Mouse (Mus musculus) liver, embryonic 15.5 days (tissue): ENCODE measurements around the gene Comp. TPM values are rescaled to one million over a fixed set of nuclear protein-coding genes. Genes with fewer than 3 reads are reported as not detected.

ENCODE experiments used
- ATAC-seq: fragments of 200-750 bp; cut with Nextera tagmentation; 2 replicates; pipeline ENCODE4 v1.8.0; 2017; ENCODE audit warnings: moderate number of reproducible peaks, mild to moderate bottlenecking, moderate library complexity; ENCODE audit not compliant: insufficient read depth
- H3K27ac ChIP-seq: fragments of 300-500 bp; sonication (generic); replicated peaks from 2 replicates; pipeline ENCODE4 v1.5.1; 2015; ENCODE audit warnings: mild to moderate bottlenecking, inconsistent platforms
- H3K27me3 ChIP-seq: fragments of 300-500 bp; sonication (generic); 2 replicates; pipeline ENCODE4 v1.6.1; 2015; ENCODE audit warnings: mild to moderate bottlenecking, inconsistent platforms
- H3K36me3 ChIP-seq: fragments of 300-500 bp; sonication (generic); replicated peaks from 2 replicates; pipeline ENCODE4 v1.6.1; 2015; ENCODE audit warnings: moderate library complexity, mild to moderate bottlenecking, inconsistent platforms
- H3K4me1 ChIP-seq: fragments of 300-500 bp; sonication (generic); replicated peaks from 2 replicates; pipeline ENCODE4 v1.6.1; 2015; ENCODE audit warnings: inconsistent platforms
- H3K4me2 ChIP-seq: fragments of 300-500 bp; sonication (generic); 2 replicates; pipeline ENCODE4 v1.6.1; 2015; ENCODE audit warnings: moderate library complexity, mild to moderate bottlenecking, inconsistent platforms
- H3K4me3 ChIP-seq: fragments of 300-500 bp; sonication (generic); replicated peaks from 2 replicates; pipeline ENCODE4 v1.5.1; 2015; ENCODE audit warnings: mild to moderate bottlenecking, inconsistent platforms
- H3K9ac ChIP-seq: fragments of 300-500 bp; sonication (generic); 2 replicates; pipeline ENCODE4 v1.6.1; 2015; ENCODE audit warnings: moderate library complexity, mild to moderate bottlenecking, inconsistent platforms
- H3K9me3 ChIP-seq: fragments of 300-500 bp; sonication (generic); replicated peaks from 2 replicates; pipeline ENCODE4 v1.6.1; 2016; ENCODE audit warnings: inconsistent platforms
- WGBS: fragments of 180-500 bp; shearing (Covaris S2); methylation state at CpG from one replicate; pipeline ENCODE4 v1.1.7; 2015; ENCODE audit warnings: mixed read lengths; ENCODE audit not compliant: insufficient replicate concordance; 5-methylcytosine and 5-hydroxymethylcytosine counted together
- polyA plus RNA-seq: library from polyadenylated mRNA; unstranded; fragments of >200 nt; fragmentation: Nextera tagmentation; extraction: Ambion mirVana; gene quantifications from 2 replicates; pipeline ENCODE4 v1.2.1, GENCODE M21; 2015

Gene Comp
- polyA plus RNA-seq, 1 experiment from 2014 or later, result 1.3 TPM

GRCm38 (mm10) chr8:70416941-70417340, 43.6 kb downstream of the Comp start:
- 48% methylated on average over 6 of the region's 6 CpGs for WGBS
- Histone ChIP-seq H3K9me3 (no peaks in the 10 kb centered on the region), H3K4me2 (no peak overlapping the region), H3K9ac (no peak overlapping the region), H3K27ac (peak overlapping the region; percentile 55; the same call in 1 of the 2 replicates), H3K4me3 (no peak overlapping the region), H3K36me3 (no peaks in the 10 kb centered on the region), H3K4me1 (peaks cover 91% of the 10 kb centered on the region), H3K27me3 (no peaks in the 10 kb centered on the region)
- no peak for ATAC-seq

DNA sequence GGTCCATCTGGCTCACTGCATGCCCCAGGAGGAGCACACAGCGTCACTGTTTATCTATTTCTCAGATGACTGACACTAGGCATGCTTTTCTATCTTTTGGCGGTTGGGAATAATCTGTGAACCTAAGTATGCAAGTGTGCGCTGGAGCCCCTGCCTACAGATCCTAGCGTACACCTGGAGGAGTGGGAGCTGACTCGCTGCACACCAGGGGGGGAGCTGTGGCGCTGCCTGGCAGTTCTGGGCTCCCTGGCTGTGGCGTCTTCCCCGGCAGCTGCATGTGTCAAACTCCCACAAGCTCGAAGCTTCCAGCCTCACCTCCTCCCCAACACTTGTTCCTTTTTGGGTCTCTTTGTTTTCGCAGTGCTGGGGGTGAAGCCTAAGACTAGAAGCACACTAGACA, 44.6 kb downstream of the Comp start:
- Histone ChIP-seq H3K4me3 (no peak overlapping the region), H3K4me2 (no peak overlapping the region), H3K36me3 (no peaks in the 10 kb centered on the region), H3K4me1 (peaks cover 91% of the 10 kb centered on the region), H3K9ac (no peak overlapping the region), H3K9me3 (no peaks in the 10 kb centered on the region), H3K27me3 (no peaks in the 10 kb centered on the region), H3K27ac (0 out of 2 replicates have a peak overlapping the region, but pooled peaks have one; percentile 9)
- ATAC-seq, result no peak
- WGBS, result 61% methylated on average over 10 of the region's 10 CpGs

DNA sequence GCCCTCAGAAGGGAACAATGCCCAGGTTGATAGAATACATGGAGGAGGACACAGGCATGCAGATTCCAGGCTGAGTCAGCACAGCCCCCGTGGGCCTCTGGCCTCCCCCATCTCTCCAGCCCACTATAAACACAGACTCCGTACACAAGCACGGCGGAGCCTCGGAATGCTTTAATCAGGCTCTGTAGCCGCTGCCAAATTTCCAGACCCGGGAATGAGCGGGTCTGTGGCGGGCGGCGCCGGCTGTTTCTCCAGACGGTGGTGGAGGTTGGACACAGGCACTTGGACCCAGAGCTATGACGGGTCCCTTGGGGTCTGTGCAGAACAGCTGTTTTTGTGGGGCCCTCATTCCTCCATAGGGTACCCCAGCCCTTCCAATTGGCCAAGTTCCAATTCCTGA, 45.6 kb downstream of the Comp start:
- Histone ChIP-seq H3K27ac (no peak overlapping the region), H3K4me1 (peaks cover 90% of the 10 kb centered on the region), H3K4me3 (no peak overlapping the region), H3K9ac (no peak overlapping the region), H3K36me3 (no peaks in the 10 kb centered on the region), H3K9me3 (no peaks in the 10 kb centered on the region), H3K27me3 (no peaks in the 10 kb centered on the region), H3K4me2 (no peak overlapping the region)
- no peak for ATAC-seq
- WGBS, result 77% methylated on average over 14 of the region's 14 CpGs

GRCm38 (mm10) chr8:70419879-70420643, 46.7 kb downstream of the Comp start:
- no peak for ATAC-seq
- no peaks in the 10 kb centered on the region for H3K27me3 ChIP-seq
- 43% methylated on average over 11 of the region's 11 CpGs for whole genome bisulfite sequencing
- no peaks in the 10 kb centered on the region for H3K36me3 ChIP-seq
- H3K4me3 ChIP-seq, result no peak overlapping the region
- H3K4me2 ChIP-seq, result no peak overlapping the region
- no peaks in the 10 kb centered on the region for H3K9me3 ChIP-seq
- H3K27ac ChIP-seq, result peak overlapping the region; percentile 14; the same call in 1 of the 2 replicates
- peaks cover 78% of the 10 kb centered on the region for H3K4me1 ChIP-seq
- H3K9ac ChIP-seq, result no peak overlapping the region

DNA sequence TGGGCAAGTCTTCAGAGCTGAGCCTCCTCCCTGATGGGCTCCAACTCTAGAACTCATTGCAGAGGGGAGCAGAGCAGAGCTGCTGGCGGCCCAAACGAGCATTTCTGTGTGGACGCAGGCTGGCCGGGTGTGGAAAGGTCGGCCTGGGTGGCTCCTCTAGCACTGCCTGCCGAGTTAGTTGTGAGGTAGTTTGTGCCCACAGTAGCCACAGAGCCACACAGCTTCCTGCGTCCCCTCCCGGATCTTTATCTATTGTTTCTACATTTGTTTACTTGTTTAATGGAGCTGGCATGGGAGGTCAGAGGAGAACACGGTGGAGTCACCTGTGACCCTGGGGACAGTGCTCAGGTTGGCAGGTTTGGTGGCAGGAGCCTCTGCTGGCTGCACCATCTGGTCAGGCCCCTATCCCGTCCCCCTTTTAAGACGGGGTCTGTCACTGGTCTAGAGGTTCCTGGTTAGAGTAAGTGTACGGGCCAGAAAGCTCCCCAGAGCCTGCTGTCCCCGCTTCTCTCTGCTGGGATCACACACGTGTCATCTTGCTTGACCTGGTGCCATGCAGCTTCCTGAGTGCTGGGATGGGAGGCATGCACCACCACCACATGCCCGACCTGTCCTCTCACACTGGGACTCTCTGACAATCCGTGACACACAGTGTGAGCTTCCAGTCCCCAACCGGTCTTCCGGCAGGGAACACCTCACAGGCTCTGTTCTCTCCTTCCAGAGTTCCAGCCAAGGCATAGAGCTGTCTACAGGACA, 48.2 kb downstream of the Comp start:
- Histone ChIP-seq H3K9me3 (no peaks in the 10 kb centered on the region), H3K36me3 (no peaks in the 10 kb centered on the region), H3K27me3 (no peaks in the 10 kb centered on the region), H3K4me3 (no peak overlapping the region), H3K4me2 (peak overlapping the region; percentile 3; the same call in 1 of the 2 replicates), H3K9ac (no peak overlapping the region), H3K4me1 (peaks cover 75% of the 10 kb centered on the region), H3K27ac (peak overlapping the region; percentile 70)
- ATAC-seq, result no peak
- 44% methylated on average over 18 of the region's 18 CpGs for WGBS

DNA sequence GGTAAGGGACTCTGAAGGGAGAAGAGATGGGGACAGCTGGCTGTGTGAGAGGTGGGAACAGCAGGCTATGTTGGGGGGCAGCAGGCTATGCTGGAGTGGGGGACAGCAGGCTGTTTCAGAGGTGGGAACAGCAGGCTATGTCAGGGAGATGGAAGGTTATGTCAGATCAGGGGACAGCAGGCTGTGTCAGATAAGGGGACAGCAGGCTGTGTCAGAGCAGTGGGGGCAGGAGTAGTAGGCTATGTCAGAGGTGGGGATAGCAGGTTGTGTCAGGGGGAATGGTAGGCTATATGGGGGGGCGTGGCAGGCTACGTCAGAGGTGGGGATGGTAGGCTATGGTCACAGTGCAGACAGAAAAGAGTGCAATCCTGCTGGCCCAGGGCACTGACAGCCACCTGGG, 49.4 kb downstream of the Comp start:
- Histone ChIP-seq H3K36me3 (no peaks in the 10 kb centered on the region), H3K27ac (peak overlapping the region; percentile 70), H3K4me1 (peaks cover 68% of the 10 kb centered on the region), H3K9ac (no peak overlapping the region), H3K4me2 (no peak overlapping the region), H3K4me3 (no peak overlapping the region), H3K9me3 (no peaks in the 10 kb centered on the region), H3K27me3 (no peaks in the 10 kb centered on the region)
- WGBS, result 38% methylated on average over 2 of the region's 2 CpGs
- peak; percentile 79 for ATAC-seq

DNA sequence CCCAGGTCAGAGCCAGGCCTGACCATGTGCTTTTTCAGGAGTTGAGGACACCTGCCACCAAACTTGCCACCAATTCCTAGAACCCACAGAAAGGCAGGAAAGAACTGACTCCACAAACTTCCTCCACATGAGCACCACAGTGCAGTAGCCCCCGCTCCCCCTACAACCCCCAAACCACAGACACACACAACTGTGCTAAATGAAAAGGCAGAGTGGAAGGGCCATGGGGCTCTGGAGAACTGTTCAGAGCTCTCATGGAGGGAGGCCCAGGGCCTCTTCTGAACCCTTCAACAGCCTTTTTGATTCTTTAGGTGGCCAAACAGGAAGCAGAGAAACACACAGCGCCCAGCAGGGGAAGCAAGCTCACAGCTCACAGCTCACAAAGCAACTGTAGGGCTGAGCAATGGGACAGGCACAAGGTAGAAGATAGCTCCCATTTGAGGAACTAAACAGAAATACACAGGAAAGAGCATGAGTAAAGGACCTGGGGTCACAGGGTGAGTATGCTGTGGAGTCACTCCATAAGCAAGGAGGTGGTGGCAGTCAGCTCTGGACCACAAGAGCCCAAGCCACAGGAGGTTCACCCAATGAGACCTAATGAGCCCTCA, 53.0 kb downstream of the Comp start:
- H3K4me2 ChIP-seq, result no peak overlapping the region
- H3K4me1 ChIP-seq, result peaks cover 51% of the 10 kb centered on the region
- H3K4me3 ChIP-seq, result no peak overlapping the region
- ATAC-seq, result no peak
- peak overlapping the region; percentile 35; the same call in 1 of the 2 replicates for H3K27ac ChIP-seq
- no peaks in the 10 kb centered on the region for H3K9me3 ChIP-seq
- H3K27me3 ChIP-seq, result no peaks in the 10 kb centered on the region
- H3K36me3 ChIP-seq, result no peaks in the 10 kb centered on the region
- H3K9ac ChIP-seq, result no peak overlapping the region
- 45% methylated on average over 2 of the region's 2 CpGs for WGBS

- Histone ChIP-seq H3K4me3 (no peak overlapping the region), H3K9ac (no peak overlapping the region), H3K4me2 (no peak overlapping the region), H3K36me3 (no peaks in the 10 kb centered on the region), H3K4me1 (peaks cover 41% of the 10 kb centered on the region), H3K27me3 (no peaks in the 10 kb centered on the region), H3K9me3 (no peaks in the 10 kb centered on the region), H3K27ac (no peak overlapping the region)
- no peak for ATAC-seq
- WGBS, result 78% methylated on average over 4 of the region's 4 CpGs
Measured at GRCm38 (mm10) chr8:70431213-70431612, 57.9 kb downstream of the Comp start.

Other genes with a start within 250 kb of the Comp start
- gene Nr2c2ap, start 242.2 kb upstream of the Comp start, polyA plus RNA-seq, result 16.8 and 17.4 TPM in 2 replicates
- gene Rfxank, start 234.4 kb upstream of the Comp start, polyA plus RNA-seq, result 6.5 and 7.3 TPM in 2 replicates
- gene Borcs8, start 234.1 kb upstream of the Comp start, polyA plus RNA-seq, result 22.4 and 25.7 TPM in 2 replicates
- not detected in 2 replicates for gene Mef2b, start 233.8 kb upstream of the Comp start, polyA plus RNA-seq
- 28.1 and 31.9 TPM in 2 replicates for gene Tmem161a, start 201.2 kb upstream of the Comp start, polyA plus RNA-seq
- 8.0 and 9.2 TPM in 2 replicates for gene Slc25a42, start 161.3 kb upstream of the Comp start, polyA plus RNA-seq
- gene Sugp2, start 139.3 kb upstream of the Comp start, polyA plus RNA-seq, result 10.9 and 11.7 TPM in 2 replicates
- gene Armc6, start 139.1 kb upstream of the Comp start, polyA plus RNA-seq, result 12.4 and 15.2 TPM in 2 replicates
- 4.9 and 5.9 TPM in 2 replicates for gene Homer3, start 90.7 kb upstream of the Comp start, polyA plus RNA-seq
- 19.5 and 22.4 TPM in 2 replicates for gene Ddx49, start 71.1 kb upstream of the Comp start, polyA plus RNA-seq
- 190 and 246 TPM in 2 replicates for gene Cope, start 71.0 kb upstream of the Comp start, polyA plus RNA-seq
- gene Cers1, start 57.8 kb upstream of the Comp start, polyA plus RNA-seq, result 0.13 and 0.25 TPM in 2 replicates
- 0.10 and 0.26 TPM in 2 replicates for gene Gdf1, start 43.7 kb upstream of the Comp start, polyA plus RNA-seq
- gene Upf1, start 20.3 kb upstream of the Comp start, polyA plus RNA-seq, result 9.7 and 10.6 TPM in 2 replicates
- gene Crtc1, start 66.0 kb downstream of the Comp start, polyA plus RNA-seq, result 4.2 and 4.3 TPM in 2 replicates
- gene Klhl26, start 103.4 kb downstream of the Comp start, polyA plus RNA-seq, result 6.4 and 6.7 TPM in 2 replicates
- gene Tmem59l, start 113.8 kb downstream of the Comp start, polyA plus RNA-seq, result not detected in 2 replicates
- 0.97 and 1.7 TPM in 2 replicates for gene Crlf1, start 119.6 kb downstream of the Comp start, polyA plus RNA-seq
- gene Rex1bd, start 133.2 kb downstream of the Comp start, polyA plus RNA-seq, result 58.0 and 60.5 TPM in 2 replicates
- gene Uba52, start 137.2 kb downstream of the Comp start, polyA plus RNA-seq, result 466 and 562 TPM in 2 replicates
- gene Fkbp8, start 154.2 kb downstream of the Comp start, polyA plus RNA-seq, result 163 and 186 TPM in 2 replicates
- gene Kxd1, start 154.4 kb downstream of the Comp start, polyA plus RNA-seq, result 28.9 and 30.2 TPM in 2 replicates
- gene Ell, start 165.9 kb downstream of the Comp start, polyA plus RNA-seq, result 11.8 and 14.2 TPM in 2 replicates
- gene Isyna1, start 220.8 kb downstream of the Comp start, polyA plus RNA-seq, result 43.2 and 44.7 TPM in 2 replicates
- gene Ssbp4, start 235.3 kb downstream of the Comp start, polyA plus RNA-seq, result 37.8 and 47.7 TPM in 2 replicates
- gene Lrrc25, start 242.6 kb downstream of the Comp start, polyA plus RNA-seq, result 7.2 and 7.4 TPM in 2 replicates